Mouse (Mus musculus) hindlimb bud, embryonic 11.5 days (tissue): ENCODE data around the gene Flnb.

Experiments used
- DNase-seq: peaks from one replicate; pipeline ENCODE4 v3.0.0-alpha.2; 2012; ENCODE audit warnings: low read depth, low spot score; ENCODE audit errors: extremely low spot score

Flnb gene

DNA sequence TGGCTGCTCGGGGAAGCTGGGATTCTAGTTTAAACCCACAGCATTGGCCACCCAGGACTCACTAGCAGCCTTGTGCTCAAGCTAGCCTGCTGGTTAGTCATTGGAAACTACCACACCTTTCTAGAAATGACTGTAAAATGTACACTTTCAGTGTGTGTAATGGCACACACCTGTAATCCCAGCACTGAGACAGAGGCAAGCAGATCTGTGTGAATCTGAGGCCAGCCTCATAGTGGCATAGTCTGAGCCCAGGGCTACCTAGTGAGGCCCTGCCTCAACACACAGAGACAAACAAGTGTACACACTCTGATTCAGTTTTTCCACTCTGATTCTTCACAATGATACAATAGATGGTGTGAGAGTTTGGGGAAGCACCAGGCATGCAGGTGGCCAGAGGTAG is 171.6 kb downstream of the Flnb start:
- DNase-seq: no peak

DNA sequence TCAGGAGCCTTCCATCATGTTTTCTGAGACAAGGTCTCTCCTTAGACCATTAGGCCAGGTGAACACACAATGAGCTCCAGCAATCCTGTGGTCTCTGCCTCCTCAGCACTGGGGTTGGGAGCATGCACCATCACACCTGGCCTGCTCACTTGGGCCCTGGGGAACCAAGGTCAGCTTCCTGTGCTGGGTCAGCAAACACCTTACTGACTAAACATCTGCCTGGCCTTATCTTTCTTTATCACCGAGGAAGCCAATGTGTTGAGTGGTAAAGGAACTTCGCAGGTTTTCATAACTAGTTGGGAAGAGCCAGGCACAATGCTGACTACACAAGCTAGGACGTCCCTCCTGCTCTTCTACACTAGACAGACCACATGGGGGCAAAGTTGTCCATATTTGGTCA is 172.2 kb downstream of the Flnb start:
- no peak for DNase-seq

DNA sequence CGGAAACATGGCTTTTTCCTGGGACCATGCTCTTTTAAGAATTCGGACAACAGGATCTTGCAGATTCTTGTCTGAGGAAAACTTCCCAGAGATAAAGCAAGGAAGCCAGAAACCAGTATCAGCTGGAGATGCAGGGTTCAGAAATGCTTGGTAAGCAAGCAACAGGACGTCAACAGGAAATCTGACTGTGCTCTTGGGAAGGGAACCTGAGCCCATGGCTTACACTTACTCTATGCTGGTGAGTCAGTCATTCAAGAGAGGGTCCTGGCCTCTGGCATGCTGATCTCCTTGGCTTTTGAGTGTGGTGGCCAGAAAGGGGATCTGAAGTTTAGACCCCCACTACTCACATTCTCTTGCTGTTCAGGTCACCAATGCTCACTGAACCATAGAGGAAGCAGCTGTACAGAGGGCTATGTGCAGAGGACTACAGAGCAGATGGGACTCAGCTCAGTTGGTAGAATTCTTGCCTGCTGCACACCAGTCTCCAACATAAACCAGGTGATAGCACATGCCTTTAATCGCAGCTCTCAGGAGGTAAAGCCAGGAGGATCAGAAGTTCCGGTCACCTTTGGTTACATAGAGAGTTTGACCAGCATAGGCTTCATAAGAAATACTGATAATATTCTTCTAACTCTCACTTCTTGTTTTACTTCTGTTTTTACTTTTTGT is 173.5 kb downstream of the Flnb start:
- DNase-seq: no peak

DNA sequence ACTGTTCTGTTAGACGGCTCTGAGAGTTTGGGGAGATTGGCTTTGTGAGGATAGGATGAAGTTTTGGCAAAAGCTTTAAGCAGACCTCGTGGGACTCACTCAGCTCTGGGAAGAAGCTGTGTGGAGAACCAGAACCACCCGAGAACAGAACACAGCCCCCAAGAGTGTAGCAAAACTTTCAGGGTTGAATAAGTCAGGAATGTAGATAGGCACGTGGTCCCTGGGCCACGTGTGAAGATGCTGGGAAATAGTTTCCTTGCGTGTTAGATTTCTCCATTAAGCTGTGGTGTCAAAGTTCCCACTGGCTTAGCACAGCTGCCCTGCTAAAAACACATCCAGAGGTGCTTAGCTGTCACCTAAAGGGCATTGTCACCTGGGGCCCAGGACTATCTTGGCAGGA is 174.4 kb downstream of the Flnb start:
- DNase-seq: no peak

DNA sequence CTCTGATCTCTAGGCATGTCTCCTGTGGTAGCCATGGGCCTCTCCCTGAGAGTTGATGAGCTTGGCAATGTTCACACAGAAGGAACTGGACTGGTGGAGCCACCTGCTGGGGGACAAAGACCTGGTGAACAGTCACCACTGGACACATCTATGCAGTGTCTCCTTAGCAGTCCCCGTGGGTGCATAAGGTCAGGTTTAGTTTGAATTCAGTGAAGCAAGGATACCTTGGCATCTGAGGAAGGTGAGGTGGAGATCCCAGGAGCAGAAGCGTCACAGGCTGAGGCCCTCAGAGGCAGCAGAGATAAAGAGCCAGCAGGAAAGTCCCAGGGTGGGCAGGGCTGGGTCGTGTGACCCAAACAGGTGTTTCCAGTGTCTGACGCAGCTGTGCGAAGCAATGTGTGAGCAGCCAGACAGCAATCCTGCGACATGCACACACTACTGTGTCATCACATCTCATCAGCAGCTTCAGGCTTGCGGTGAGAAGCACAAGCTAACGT is 176.6 kb downstream of the Flnb start, which contains the start of gene Dnase1l3:
Dnase1l3 (minus strand) TSS at position 303 of the 497 bp plus-strand sequence.
- no peak for DNase-seq

DNA sequence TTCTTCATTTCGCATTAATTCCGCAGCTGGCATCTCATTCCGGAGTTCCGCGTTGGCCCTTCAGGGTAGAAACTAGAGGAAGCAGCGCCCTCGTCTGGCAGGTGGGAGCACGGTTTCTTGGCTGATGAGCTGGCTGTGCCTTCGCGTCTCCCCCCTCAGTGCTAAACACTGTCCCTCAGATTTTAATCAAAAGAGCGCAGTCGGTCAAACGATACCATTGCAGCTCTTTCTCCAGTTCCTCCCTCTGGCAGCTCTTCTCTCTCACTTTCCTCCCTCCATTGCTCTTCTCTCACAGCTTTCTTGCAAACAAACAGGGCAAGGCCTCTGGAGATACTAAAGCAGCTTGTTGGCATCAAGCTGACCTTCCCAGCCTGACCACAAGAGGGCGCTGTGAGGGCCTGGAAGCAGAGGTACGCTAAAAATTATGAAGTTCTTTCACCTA is 179.5 kb downstream of the Flnb start:
- peak; percentile 83 for DNase-seq

DNA sequence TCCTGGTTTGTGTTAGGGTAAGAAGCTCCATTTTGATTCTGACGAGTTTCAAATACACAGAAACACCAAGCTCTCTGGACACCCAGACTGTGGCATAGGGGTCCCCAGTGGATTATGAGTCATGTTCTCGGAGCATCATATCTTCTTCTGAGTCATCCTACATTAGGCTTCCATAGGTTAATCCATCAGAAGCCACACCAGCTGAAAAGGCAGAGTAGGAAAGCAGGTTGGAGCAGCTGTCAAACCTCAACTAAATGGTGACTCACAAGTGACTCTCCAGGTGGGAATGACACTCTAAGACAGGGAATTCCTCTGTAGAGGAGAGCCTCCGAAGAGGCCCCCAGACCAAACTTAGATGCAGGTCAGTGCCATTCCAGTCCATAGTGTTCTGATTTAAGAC is 181.3 kb downstream of the Flnb start:
- no peak for DNase-seq

DNA sequence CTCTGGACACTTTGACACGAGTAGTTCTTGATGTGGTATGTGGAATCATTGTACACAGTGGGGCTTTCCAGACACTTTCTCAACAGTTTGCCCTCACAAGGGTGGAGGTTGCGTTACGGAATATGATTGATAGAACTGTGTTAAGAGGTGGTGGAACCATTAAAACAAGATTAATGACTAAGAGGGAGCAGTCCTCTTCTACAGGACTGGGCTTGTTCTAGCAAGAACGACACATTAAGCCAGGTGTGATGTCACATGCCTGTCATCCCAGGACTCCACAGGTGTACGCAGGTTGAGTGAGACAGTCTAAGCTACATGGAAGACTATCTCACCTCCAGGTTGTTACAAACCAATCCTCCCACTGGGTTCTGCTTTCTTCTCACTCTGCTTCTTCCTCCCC is 181.7 kb downstream of the Flnb start:
- DNase-seq: no peak

DNA sequence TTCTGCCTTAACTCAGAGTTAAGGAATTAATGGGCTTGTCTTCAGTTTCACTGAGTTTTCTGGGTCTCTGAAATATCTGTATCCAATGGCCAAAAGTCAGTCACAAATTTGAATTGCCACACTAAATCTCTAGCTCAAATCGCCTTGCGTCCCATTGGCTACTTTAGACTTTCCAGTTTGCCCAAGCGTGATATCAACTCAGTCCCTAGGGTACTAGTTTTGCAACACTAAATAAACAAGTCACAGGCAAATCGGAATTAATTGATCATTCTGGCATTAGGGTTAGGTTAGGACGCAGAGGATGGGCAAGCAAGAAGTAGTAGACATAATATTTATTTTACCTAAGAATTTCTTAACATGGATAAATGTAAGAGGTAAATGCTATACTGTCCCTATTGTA is 182.5 kb downstream of the Flnb start:
- DNase-seq: no peak
